Mouse (Mus musculus) bone marrow macrophage, adult 2 months (primary cell): ENCODE data around the gene 1700025G04Rik.

Experiments used
- CTCF ChIP-seq: IDR thresholded peaks from 2 replicates; pipeline ENCODE4 v1.5.1; 2012; ENCODE audit warnings: low read depth, mild to moderate bottlenecking, low read length, moderate library complexity
- POLR2A ChIP-seq: IDR thresholded peaks from 2 replicates; pipeline ENCODE4 v1.6.1; 2012; ENCODE audit warnings: mild to moderate bottlenecking, low read depth, low read length, borderline replicate concordance

GRCm38 (mm10) chr1:152061745-152062144 is 28.2 kb downstream of the 1700025G04Rik start:
- TF ChIP-seq CTCF (no peak), POLR2A (no peak)
